Mouse (Mus musculus) liver, embryonic 16.5 days (tissue): Measurements from ENCODE around the gene Arf3. TPM values are rescaled to one million over a fixed set of nuclear protein-coding genes. Genes with fewer than 3 reads are reported as not detected.
A peak's percentile ranks its signal among the peaks of the same experiment; 100 is the strongest.

Experiments used
- ATAC-seq: fragments of 200-750 bp; cut with Nextera tagmentation; 2 replicates; pipeline ENCODE4 v1.8.0; 2017; ENCODE audit warnings: low read depth, mild to moderate bottlenecking, moderate number of reproducible peaks, moderate library complexity
- H3K27ac ChIP-seq: fragments of 300-500 bp; sonication (generic); 2 replicates; pipeline ENCODE4 v1.5.1; 2014; ENCODE audit warnings: mild to moderate bottlenecking, low read length
- H3K27me3 ChIP-seq: fragments of 300-500 bp; sonication (generic); 2 replicates; pipeline ENCODE4 v1.6.1; 2014; ENCODE audit warnings: low read depth, low read length, mixed read lengths; ENCODE audit not compliant: control insufficient read depth, insufficient read depth
- H3K36me3 ChIP-seq: fragments of 300-500 bp; sonication (generic); 2 replicates; pipeline ENCODE4 v1.6.1; 2014; ENCODE audit warnings: mild to moderate bottlenecking; ENCODE audit not compliant: control insufficient read depth, insufficient read depth
- H3K4me1 ChIP-seq: fragments of 300-500 bp; sonication (generic); 2 replicates; pipeline ENCODE4 v1.6.1; 2014; ENCODE audit warnings: low read depth, low read length, mixed read lengths; ENCODE audit not compliant: control insufficient read depth
- H3K4me2 ChIP-seq: fragments of 300-500 bp; sonication (generic); 2 replicates; pipeline ENCODE4 v1.6.1; 2014; ENCODE audit warnings: low read depth, low read length, mixed read lengths
- H3K4me3 ChIP-seq: fragments of 300-500 bp; sonication (generic); 2 replicates; pipeline ENCODE4 v1.5.1; 2014; ENCODE audit warnings: low read depth, mild to moderate bottlenecking, low read length
- H3K9ac ChIP-seq: fragments of 300-500 bp; sonication (generic); 2 replicates; pipeline ENCODE4 v1.6.1; 2014; ENCODE audit warnings: low read depth, low read length
- H3K9me3 ChIP-seq: fragments of 300-500 bp; sonication (generic); replicated peaks from 2 replicates; pipeline ENCODE4 v1.6.1; 2016; ENCODE audit warnings: low read length; ENCODE audit not compliant: control insufficient read depth
- WGBS: fragments of 180-500 bp; shearing (Covaris S2); extraction: QIAGEN DNeasy Blood & Tissue Kit; methylation state at CpG from one replicate; pipeline ENCODE4 v1.1.7; 2014; ENCODE audit not compliant: insufficient replicate concordance; 5-methylcytosine and 5-hydroxymethylcytosine counted together
- polyA plus RNA-seq: library from polyadenylated mRNA; unstranded; fragments of >200 nt; fragmentation: Nextera tagmentation; extraction: Ambion mirVana; gene quantifications from 2 replicates; pipeline ENCODE4 v1.2.1, GENCODE M21; 2015

Gene Arf3
- polyA plus RNA-seq, 1 experiment from 2014 or later = 12.0 TPM

- Histone ChIP-seq H3K36me3 (no peaks in the 10 kb centered on the region), H3K9ac (no peak overlapping the region), H3K9me3 (no peaks in the 10 kb centered on the region), H3K27ac (no peak overlapping the region), H3K4me3 (peak overlapping the region; percentile 48), H3K27me3 (peaks cover 96% of the 10 kb centered on the region), H3K4me2 (peak overlapping the region; percentile 62), H3K4me1 (peaks cover 28% of the 10 kb centered on the region)
- ATAC-seq = 0 out of 2 replicates have a peak, but pooled peaks have one; percentile 33
- WGBS = 1% methylated on average over 64 of the region's 64 CpGs
Observed at GRCm38 (mm10) chr15:98805324-98806040, 42.5 kb upstream of the Arf3 start.

- ATAC-seq = no peak
- under 1% methylated on average over 32 of the region's 32 CpGs for WGBS
- Histone ChIP-seq H3K27ac (no peak overlapping the region), H3K4me1 (peaks cover 28% of the 10 kb centered on the region), H3K36me3 (no peaks in the 10 kb centered on the region), H3K9me3 (no peaks in the 10 kb centered on the region), H3K9ac (no peak overlapping the region), H3K4me3 (no peak overlapping the region), H3K4me2 (peak overlapping the region; percentile 36; the same call in 1 of the 2 replicates), H3K27me3 (peaks cover 100% of the 10 kb centered on the region)
Observed at GRCm38 (mm10) chr15:98804054-98804453, 41.0 kb upstream of the Arf3 start.

DNA sequence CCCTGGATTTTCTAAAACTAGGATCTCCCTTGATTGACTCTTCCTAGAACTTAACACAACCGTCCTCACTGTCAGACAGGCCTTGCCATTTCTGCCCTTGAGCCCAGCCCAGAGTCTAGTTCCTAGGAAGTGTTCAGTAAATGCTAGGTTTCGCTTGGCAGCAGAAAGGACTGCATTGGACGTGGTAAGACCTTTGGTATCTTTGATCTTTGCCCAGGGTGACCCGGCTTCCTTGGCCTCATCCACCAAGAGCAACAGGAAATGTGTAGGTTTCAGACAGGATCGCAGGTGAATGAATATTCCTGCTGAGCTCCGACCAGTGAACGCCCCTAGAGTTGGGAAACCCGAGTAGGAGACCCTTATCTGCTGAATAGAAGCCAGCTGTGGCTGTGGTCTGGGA is 39.9 kb upstream of the Arf3 start:
- H3K27me3 ChIP-seq = peaks cover 100% of the 10 kb centered on the region
- peaks cover 27% of the 10 kb centered on the region for H3K4me1 ChIP-seq
- no peak overlapping the region for H3K27ac ChIP-seq
- H3K36me3 ChIP-seq = no peaks in the 10 kb centered on the region
- ATAC-seq = no peak
- H3K9me3 ChIP-seq = no peaks in the 10 kb centered on the region
- no peak overlapping the region for H3K4me2 ChIP-seq
- H3K4me3 ChIP-seq = no peak overlapping the region
- H3K9ac ChIP-seq = no peak overlapping the region
- WGBS = 6% methylated on average over 8 of the region's 8 CpGs

DNA sequence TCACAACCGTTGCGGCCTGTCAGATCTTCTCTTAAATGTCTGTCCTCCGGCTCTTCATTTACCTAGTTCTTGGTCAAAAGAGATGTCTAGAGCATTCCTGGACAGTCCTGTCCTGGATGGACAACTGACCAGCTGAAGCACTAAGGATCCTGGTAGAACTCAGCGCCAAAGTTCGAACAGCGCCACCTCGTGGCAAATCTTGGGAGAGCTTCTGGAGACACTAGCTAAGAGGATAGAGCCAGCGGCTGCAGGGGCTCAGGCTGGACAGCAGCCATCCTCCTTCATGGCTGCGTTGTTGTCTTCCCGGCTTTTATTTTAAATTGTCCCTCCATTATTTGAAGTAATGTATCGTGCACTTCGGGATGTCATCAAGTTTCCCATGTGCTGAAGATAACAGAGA is 36.4 kb upstream of the Arf3 start:
- H3K4me2 ChIP-seq = no peak overlapping the region
- no peak; the same call in 1 of the 2 replicates for ATAC-seq
- no peak overlapping the region for H3K9ac ChIP-seq
- no peak overlapping the region for H3K4me3 ChIP-seq
- 10% methylated on average over 12 of the region's 12 CpGs for WGBS
- H3K27me3 ChIP-seq = peaks cover 99% of the 10 kb centered on the region
- H3K4me1 ChIP-seq = peaks cover 3% of the 10 kb centered on the region
- H3K27ac ChIP-seq = no peak overlapping the region
- H3K9me3 ChIP-seq = no peaks in the 10 kb centered on the region
- no peaks in the 10 kb centered on the region for H3K36me3 ChIP-seq

DNA sequence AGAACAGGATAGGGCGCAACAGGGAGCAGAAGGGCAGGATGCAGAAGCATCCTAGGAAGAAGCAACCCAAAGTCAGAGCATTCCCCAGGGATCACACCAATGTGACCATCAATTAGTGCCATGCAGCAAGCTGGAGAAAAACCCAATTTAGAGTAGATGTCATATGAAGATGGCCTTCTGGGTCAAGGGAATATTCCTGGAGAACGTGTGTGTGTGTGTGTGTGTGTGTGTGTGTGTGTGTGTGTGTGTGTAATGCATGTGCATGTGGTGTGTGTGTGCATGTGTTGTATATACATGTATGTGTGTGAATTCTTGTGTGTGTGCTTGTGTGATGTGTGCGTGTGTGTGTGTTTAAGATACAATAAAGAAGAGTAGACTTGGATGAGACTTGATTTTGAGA is 35.9 kb upstream of the Arf3 start:
- H3K4me2 ChIP-seq = no peak overlapping the region
- no peak overlapping the region for H3K9ac ChIP-seq
- H3K4me1 ChIP-seq = peaks cover 2% of the 10 kb centered on the region
- no peaks in the 10 kb centered on the region for H3K36me3 ChIP-seq
- H3K9me3 ChIP-seq = no peaks in the 10 kb centered on the region
- no peak overlapping the region for H3K4me3 ChIP-seq
- WGBS = 35% methylated on average over 3 of the region's 3 CpGs
- H3K27ac ChIP-seq = no peak overlapping the region
- H3K27me3 ChIP-seq = peaks cover 99% of the 10 kb centered on the region
- ATAC-seq = no peak

DNA sequence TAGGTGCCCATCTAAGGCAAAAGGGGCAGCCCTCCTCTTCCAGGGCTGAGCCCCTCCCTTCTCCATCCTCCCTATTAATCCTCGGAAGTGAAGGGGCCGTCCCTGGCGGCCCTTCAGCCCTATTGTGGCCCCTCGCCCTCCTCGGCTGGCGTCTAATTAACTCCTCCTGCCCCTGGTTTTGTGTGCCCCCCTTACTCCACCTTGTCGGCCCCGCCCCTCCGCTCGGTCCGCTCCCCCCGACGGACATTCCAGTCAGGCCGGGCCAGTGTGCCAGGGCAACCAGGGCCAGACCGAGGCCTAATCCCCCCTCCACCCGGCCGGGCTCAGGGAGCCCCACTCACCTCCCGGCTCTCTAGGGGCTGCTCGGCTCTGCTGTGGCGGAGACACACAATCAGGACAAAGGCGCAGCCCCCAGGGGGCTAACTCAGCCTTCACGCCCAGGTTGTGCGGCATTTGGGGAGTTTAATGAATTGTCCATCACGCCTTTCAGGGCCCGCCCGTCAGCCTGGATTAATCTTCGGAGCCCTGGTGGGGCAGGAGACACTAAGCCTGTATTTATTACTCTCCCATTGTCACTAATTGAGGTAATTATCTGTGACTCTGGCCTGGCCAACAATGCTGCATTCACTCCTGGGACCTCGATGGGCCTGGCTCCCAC is 35.0 kb upstream of the Arf3 start:
- Histone ChIP-seq H3K9ac (no peak overlapping the region), H3K9me3 (no peaks in the 10 kb centered on the region)
- no peak for ATAC-seq

GRCm38 (mm10) chr15:98796803-98797595 is 34.0 kb upstream of the Arf3 start:
- 8% methylated on average over 13 of the region's 13 CpGs for WGBS
- H3K9ac ChIP-seq = no peak overlapping the region
- no peaks in the 10 kb centered on the region; the same call in 1 of the 2 replicates for H3K4me1 ChIP-seq
- H3K27ac ChIP-seq = no peak overlapping the region
- H3K4me3 ChIP-seq = no peak overlapping the region
- no peaks in the 10 kb centered on the region for H3K9me3 ChIP-seq
- no peak for ATAC-seq
- H3K36me3 ChIP-seq = no peaks in the 10 kb centered on the region
- peaks cover 99% of the 10 kb centered on the region for H3K27me3 ChIP-seq
- H3K4me2 ChIP-seq = no peak overlapping the region

More for the DNA sequence above, 35.0 kb upstream of the Arf3 start:
- H3K4me2 ChIP-seq = no peak overlapping the region
- no peaks in the 10 kb centered on the region for H3K4me1 ChIP-seq
- no peaks in the 10 kb centered on the region for H3K36me3 ChIP-seq
- H3K27me3 ChIP-seq = peaks cover 99% of the 10 kb centered on the region
- H3K4me3 ChIP-seq = no peak overlapping the region
- 9% methylated on average over 28 of the region's 28 CpGs for WGBS
- no peak overlapping the region for H3K27ac ChIP-seq

- Histone ChIP-seq H3K36me3 (no peaks in the 10 kb centered on the region), H3K27ac (no peak overlapping the region), H3K9ac (no peak overlapping the region), H3K4me1 (no peaks in the 10 kb centered on the region; the same call in 1 of the 2 replicates), H3K4me2 (no peak overlapping the region), H3K4me3 (no peak overlapping the region), H3K27me3 (peaks cover 99% of the 10 kb centered on the region), H3K9me3 (no peaks in the 10 kb centered on the region)
- ATAC-seq = no peak
- 3% methylated on average over 13 of the region's 13 CpGs for WGBS
Observed at GRCm38 (mm10) chr15:98793141-98793698, 30.2 kb upstream of the Arf3 start.
